Mouse (Mus musculus): Measurements from ENCODE around the gene Hist1h2bc. TPM values are rescaled to one million over a fixed set of nuclear protein-coding genes. Genes with fewer than 3 reads are reported as not detected.

The Hist1h2bc gene
- polyA plus RNA-seq, 1 experiment: 55.8 TPM

DNA sequence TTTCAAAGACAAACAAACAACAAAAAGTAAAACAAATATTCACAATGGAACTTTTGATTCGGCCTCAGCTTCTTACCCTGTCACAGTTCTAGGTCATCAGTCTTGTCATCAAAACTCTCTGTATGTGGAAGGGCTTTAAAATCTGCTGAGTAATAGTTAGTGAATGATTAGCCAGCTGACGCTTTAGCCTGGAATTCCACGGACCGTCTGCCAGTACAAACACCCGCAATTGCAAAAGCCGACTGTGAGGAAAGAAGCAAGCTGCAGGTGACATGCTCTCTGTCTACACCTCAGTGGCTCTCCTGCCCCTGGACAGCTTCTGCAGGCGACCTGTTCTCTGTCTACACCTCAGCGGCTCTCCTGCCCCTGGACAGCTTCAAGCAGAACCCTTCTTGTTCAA, 46.5 kb downstream of the Hist1h2bc start:
- TF ChIP-seq CTCF (IDR thresholded peaks at IDR 0.05; ENCODE audit: low read depth, low read length) (no peak), POLR2A (IDR thresholded peaks at IDR 0.05; ENCODE audit: borderline replicate concordance, low read depth, low read length) (no peak)
- Histone ChIP-seq H3K27ac (ENCODE audit: insufficient read depth, low read depth, low read length) (no peak overlapping the region), H3K4me3 (ENCODE audit: insufficient read depth, low read length) (no peak overlapping the region), H3K4me1 (ENCODE audit: control insufficient read depth, insufficient read depth, low read length) (peaks cover 19% of the 10 kb centered on the region)

GRCm38 (mm10) chr13:23732156-23732804, 48.3 kb downstream of the Hist1h2bc start:
- H3K4me1 ChIP-seq (ENCODE audit: control insufficient read depth, insufficient read depth, low read length): peaks cover 19% of the 10 kb centered on the region
- TF ChIP-seq CTCF (IDR thresholded peaks at IDR 0.05; ENCODE audit: low read depth, low read length): no peak
- TF ChIP-seq POLR2A (IDR thresholded peaks at IDR 0.05; ENCODE audit: borderline replicate concordance, low read depth, low read length): no peak
- no peak overlapping the region for H3K4me3 ChIP-seq (ENCODE audit: insufficient read depth, low read length)
- no peak overlapping the region for H3K27ac ChIP-seq (ENCODE audit: insufficient read depth, low read depth, low read length)

GRCm38 (mm10) chr13:23737091-23737490, 53.1 kb downstream of the Hist1h2bc start:
- TF ChIP-seq CTCF (IDR thresholded peaks at IDR 0.05; ENCODE audit: low read depth, low read length): no peak
- TF ChIP-seq POLR2A (IDR thresholded peaks at IDR 0.05; ENCODE audit: borderline replicate concordance, low read depth, low read length): no peak
- H3K4me3 ChIP-seq (ENCODE audit: insufficient read depth, low read length): no peak overlapping the region
- H3K4me1 ChIP-seq (ENCODE audit: control insufficient read depth, insufficient read depth, low read length): peaks cover 5% of the 10 kb centered on the region
- no peak overlapping the region for H3K27ac ChIP-seq (ENCODE audit: insufficient read depth, low read depth, low read length)

- H3K4me1 ChIP-seq (ENCODE audit: control insufficient read depth, insufficient read depth, low read length): peaks cover 5% of the 10 kb centered on the region
- peak overlapping the region; percentile 51 for H3K4me3 ChIP-seq (ENCODE audit: insufficient read depth, low read length)
- H3K27ac ChIP-seq (ENCODE audit: insufficient read depth, low read depth, low read length): peak overlapping the region; percentile 98
- no peak for TF ChIP-seq POLR2A (IDR thresholded peaks at IDR 0.05; ENCODE audit: borderline replicate concordance, low read depth, low read length)
- no peak for TF ChIP-seq CTCF (IDR thresholded peaks at IDR 0.05; ENCODE audit: low read depth, low read length)
Observed at GRCm38 (mm10) chr13:23738041-23738440, 54.0 kb downstream of the Hist1h2bc start.

DNA sequence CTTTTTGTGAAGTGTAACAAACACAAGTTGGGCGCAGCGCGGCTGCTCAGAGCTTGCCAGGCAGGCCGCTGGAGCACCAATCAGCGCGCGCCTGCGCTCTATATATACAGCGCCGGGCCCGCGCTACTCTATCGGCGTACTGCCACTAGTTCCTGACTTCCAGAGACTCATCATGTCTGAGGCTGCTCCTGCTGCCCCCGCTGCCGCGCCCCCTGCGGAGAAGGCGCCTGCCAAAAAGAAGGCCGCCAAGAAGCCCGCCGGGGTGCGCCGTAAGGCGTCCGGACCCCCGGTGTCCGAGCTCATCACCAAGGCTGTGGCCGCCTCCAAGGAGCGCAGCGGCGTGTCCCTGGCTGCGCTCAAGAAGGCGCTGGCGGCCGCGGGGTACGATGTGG, 54.7 kb downstream of the Hist1h2bc start, which contains the start of gene Hist1h1c:
Hist1h1c (plus strand) TSS at position 132 of the 392 bp plus-strand sequence.
- peaks cover 5% of the 10 kb centered on the region for H3K4me1 ChIP-seq (ENCODE audit: control insufficient read depth, insufficient read depth, low read length)
- TF ChIP-seq POLR2A (IDR thresholded peaks at IDR 0.05; ENCODE audit: borderline replicate concordance, low read depth, low read length) (peak; percentile 98), CTCF (IDR thresholded peaks at IDR 0.05; ENCODE audit: low read depth, low read length) (no peak)
- peak within 1 kb of the TSS; percentile 84 for H3K4me3 ChIP-seq (ENCODE audit: insufficient read depth, low read length)
- peak within 1 kb of the TSS; percentile 98 for H3K27ac ChIP-seq (ENCODE audit: insufficient read depth, low read depth, low read length)

DNA sequence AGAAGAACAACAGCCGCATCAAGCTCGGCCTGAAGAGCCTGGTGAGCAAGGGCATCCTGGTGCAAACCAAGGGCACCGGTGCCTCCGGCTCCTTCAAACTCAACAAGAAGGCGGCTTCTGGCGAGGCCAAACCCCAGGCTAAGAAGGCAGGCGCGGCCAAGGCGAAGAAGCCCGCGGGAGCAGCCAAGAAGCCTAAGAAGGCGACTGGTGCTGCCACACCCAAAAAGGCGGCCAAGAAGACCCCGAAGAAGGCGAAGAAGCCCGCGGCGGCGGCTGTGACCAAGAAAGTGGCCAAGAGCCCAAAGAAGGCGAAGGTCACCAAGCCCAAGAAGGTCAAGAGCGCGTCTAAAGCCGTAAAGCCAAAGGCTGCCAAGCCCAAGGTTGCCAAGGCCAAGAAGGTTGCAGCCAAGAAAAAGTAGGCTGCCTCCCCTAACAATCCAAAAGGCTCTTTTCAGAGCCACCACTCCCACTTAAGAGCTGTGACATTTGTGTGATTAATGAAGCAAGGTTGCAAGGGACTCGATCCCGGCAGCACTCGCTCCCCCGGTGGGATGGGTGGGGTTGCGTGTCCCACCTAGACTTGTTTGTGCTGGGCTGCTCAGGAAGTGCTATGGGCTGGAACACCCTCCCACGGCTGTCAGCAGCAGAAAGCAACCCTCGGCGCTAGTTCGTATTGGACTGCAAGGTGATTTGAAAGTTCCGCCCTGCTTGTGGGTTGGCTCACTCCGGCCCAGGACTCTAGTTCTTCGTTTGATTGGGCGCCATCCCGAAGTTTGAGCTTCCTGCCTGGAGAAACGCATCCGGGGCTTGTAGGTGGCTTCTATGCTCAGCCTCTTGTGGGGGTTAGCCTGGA, 55.3 kb downstream of the Hist1h2bc start:
- TF ChIP-seq POLR2A (IDR thresholded peaks at IDR 0.05; ENCODE audit: borderline replicate concordance, low read depth, low read length): no peak
- TF ChIP-seq CTCF (IDR thresholded peaks at IDR 0.05; ENCODE audit: low read depth, low read length): no peak
- H3K4me3 ChIP-seq (ENCODE audit: insufficient read depth, low read length): peak overlapping the region; percentile 84
- peak overlapping the region; percentile 98 for H3K27ac ChIP-seq (ENCODE audit: insufficient read depth, low read depth, low read length)
- peaks cover 7% of the 10 kb centered on the region for H3K4me1 ChIP-seq (ENCODE audit: control insufficient read depth, insufficient read depth, low read length)

GRCm38 (mm10) chr13:23739922-23740252, 55.9 kb downstream of the Hist1h2bc start:
- H3K4me1 ChIP-seq (ENCODE audit: control insufficient read depth, insufficient read depth, low read length): peaks cover 7% of the 10 kb centered on the region
- H3K4me3 ChIP-seq (ENCODE audit: insufficient read depth, low read length): peak overlapping the region; percentile 84
- TF ChIP-seq CTCF (IDR thresholded peaks at IDR 0.05; ENCODE audit: low read depth, low read length) (no peak), POLR2A (IDR thresholded peaks at IDR 0.05; ENCODE audit: borderline replicate concordance, low read depth, low read length) (no peak)
- peak overlapping the region; percentile 98 for H3K27ac ChIP-seq (ENCODE audit: insufficient read depth, low read depth, low read length)

DNA sequence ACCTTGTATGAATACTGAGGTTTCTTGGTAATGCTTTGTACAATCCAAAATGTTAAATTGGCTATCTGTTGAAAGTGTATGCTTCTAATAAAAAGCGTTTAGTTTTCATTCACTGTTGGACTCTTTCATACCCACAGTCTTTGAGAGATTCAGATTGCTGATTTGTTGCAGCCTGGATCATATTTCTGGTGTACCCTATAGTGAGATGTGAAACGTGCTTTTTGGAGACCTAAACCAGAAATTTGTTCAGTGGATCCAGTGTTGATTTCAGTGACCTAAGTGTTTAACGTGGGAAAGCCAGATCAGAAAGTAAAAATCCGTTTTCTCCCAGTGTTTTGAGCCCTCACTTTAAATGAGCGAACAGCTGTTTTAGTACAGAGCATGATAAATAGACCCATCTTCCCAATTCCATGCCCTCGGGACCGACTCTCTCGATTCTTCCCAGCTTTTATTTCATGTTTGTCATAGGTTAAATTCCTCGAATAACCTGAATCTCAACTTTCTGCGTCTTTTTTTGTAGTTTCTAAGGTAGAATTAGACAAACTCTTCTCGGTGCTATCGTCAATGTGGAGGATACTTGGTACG, 56.3 kb downstream of the Hist1h2bc start:
- peak overlapping the region; percentile 98 for H3K27ac ChIP-seq (ENCODE audit: insufficient read depth, low read depth, low read length)
- peak overlapping the region; percentile 84 for H3K4me3 ChIP-seq (ENCODE audit: insufficient read depth, low read length)
- H3K4me1 ChIP-seq (ENCODE audit: control insufficient read depth, insufficient read depth, low read length): peaks cover 7% of the 10 kb centered on the region
- no peak for TF ChIP-seq POLR2A (IDR thresholded peaks at IDR 0.05; ENCODE audit: borderline replicate concordance, low read depth, low read length)
- no peak for TF ChIP-seq CTCF (IDR thresholded peaks at IDR 0.05; ENCODE audit: low read depth, low read length)

DNA sequence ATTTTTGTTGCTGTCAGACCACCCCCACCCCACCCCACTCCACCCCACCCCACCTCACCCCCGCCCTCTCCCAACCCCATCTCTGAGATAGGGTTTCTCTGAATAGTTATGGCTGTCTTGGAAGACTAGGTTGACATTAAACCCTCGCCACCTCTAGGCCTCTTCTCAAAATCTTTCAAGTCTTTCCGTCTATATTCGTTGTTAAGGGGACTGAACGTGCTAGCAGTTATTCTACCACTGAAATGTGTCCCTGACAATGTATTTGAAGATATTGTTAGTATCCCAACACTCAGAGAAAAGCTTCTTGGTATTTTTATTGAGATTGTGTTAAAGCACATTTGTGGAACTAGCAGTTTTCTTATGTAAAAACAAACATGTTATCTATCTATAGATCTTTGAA, 56.9 kb downstream of the Hist1h2bc start:
- no peak for TF ChIP-seq CTCF (IDR thresholded peaks at IDR 0.05; ENCODE audit: low read depth, low read length)
- no peak for TF ChIP-seq POLR2A (IDR thresholded peaks at IDR 0.05; ENCODE audit: borderline replicate concordance, low read depth, low read length)
- H3K4me3 ChIP-seq (ENCODE audit: insufficient read depth, low read length): peak overlapping the region; percentile 31; the same call in 1 of the 2 replicates
- peaks cover 7% of the 10 kb centered on the region for H3K4me1 ChIP-seq (ENCODE audit: control insufficient read depth, insufficient read depth, low read length)
- peak overlapping the region; percentile 50; the same call in 1 of the 2 replicates for H3K27ac ChIP-seq (ENCODE audit: insufficient read depth, low read depth, low read length)
